Mouse (Mus musculus) liver, embryonic 16.5 days (tissue): ENCODE data around the gene Ift81. TPM values are rescaled to one million over a fixed set of nuclear protein-coding genes. Genes with fewer than 3 reads are reported as not detected.

Experiments used
- ATAC-seq: fragments of 200-750 bp; cut with Nextera tagmentation; 2 replicates; pipeline ENCODE4 v1.8.0; 2017; ENCODE audit warnings: low read depth, mild to moderate bottlenecking, moderate number of reproducible peaks, moderate library complexity
- H3K27ac ChIP-seq: fragments of 300-500 bp; sonication (generic); 2 replicates; pipeline ENCODE4 v1.5.1; 2014; ENCODE audit warnings: mild to moderate bottlenecking, low read length
- H3K27me3 ChIP-seq: fragments of 300-500 bp; sonication (generic); 2 replicates; pipeline ENCODE4 v1.6.1; 2014; ENCODE audit warnings: low read depth, low read length, mixed read lengths; ENCODE audit not compliant: control insufficient read depth, insufficient read depth
- H3K36me3 ChIP-seq: fragments of 300-500 bp; sonication (generic); 2 replicates; pipeline ENCODE4 v1.6.1; 2014; ENCODE audit warnings: mild to moderate bottlenecking; ENCODE audit not compliant: control insufficient read depth, insufficient read depth
- H3K4me1 ChIP-seq: fragments of 300-500 bp; sonication (generic); 2 replicates; pipeline ENCODE4 v1.6.1; 2014; ENCODE audit warnings: low read depth, low read length, mixed read lengths; ENCODE audit not compliant: control insufficient read depth
- H3K4me2 ChIP-seq: fragments of 300-500 bp; sonication (generic); 2 replicates; pipeline ENCODE4 v1.6.1; 2014; ENCODE audit warnings: low read depth, low read length, mixed read lengths
- H3K4me3 ChIP-seq: fragments of 300-500 bp; sonication (generic); 2 replicates; pipeline ENCODE4 v1.5.1; 2014; ENCODE audit warnings: low read depth, mild to moderate bottlenecking, low read length
- H3K9ac ChIP-seq: fragments of 300-500 bp; sonication (generic); 2 replicates; pipeline ENCODE4 v1.6.1; 2014; ENCODE audit warnings: low read depth, low read length
- H3K9me3 ChIP-seq: fragments of 300-500 bp; sonication (generic); replicated peaks from 2 replicates; pipeline ENCODE4 v1.6.1; 2016; ENCODE audit warnings: low read length; ENCODE audit not compliant: control insufficient read depth
- WGBS: fragments of 180-500 bp; shearing (Covaris S2); extraction: QIAGEN DNeasy Blood & Tissue Kit; methylation state at CpG from one replicate; pipeline ENCODE4 v1.1.7; 2014; ENCODE audit not compliant: insufficient replicate concordance; 5-methylcytosine and 5-hydroxymethylcytosine counted together
- polyA plus RNA-seq: library from polyadenylated mRNA; unstranded; fragments of >200 nt; fragmentation: Nextera tagmentation; extraction: Ambion mirVana; gene quantifications from 2 replicates; pipeline ENCODE4 v1.2.1, GENCODE M21; 2015

The Ift81 gene
- 1.9 and 2.2 TPM in 2 replicates for polyA plus RNA-seq

DNA sequence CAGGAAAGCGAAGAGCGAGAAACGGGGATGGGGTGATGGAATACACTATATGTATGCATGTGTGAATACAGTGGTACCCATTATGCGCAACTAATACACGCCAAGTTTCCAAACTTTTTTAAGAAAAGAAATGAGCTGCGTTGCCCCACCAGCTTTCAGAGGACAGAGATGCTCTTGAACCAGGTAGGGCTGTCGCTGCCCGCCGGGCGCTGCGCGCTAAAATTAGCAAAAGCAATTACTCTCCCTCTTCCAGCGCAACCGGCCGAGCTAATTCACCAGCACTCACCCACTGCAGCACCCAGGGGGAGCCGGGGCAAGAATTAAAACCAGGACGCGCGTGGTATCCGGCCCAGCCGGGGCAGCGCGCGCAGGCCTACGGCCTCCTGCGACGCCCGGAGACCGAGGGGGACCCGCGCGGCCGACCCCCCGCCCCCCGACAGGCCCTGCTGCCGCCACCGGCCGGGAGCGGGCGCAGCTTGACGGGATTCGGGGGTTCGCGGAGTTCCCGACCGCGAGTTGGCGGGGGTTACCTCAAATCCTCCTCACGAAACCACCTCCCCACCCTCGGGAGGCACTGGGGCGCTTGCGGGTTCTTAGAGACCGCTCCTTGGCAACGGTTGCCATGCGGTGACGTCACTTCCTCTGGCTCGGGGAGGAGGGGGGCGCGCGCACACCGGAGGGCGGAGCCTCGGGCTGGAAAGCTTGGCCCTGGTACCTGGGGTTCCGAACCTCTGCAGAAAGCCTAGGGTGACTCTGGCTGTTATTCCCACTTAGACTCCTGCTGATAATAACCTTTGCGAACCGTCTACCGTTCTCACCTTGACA, at the start of gene Ift81:
Ift81 (minus strand) TSS at position 611 of the 825 bp plus-strand sequence.
- Histone ChIP-seq H3K4me1 (peaks cover 10% of the 10 kb centered on the region), H3K4me2 (peak within 1 kb of the TSS; percentile 96), H3K9ac (peak within 1 kb of the TSS; percentile 64), H3K4me3 (peak within 1 kb of the TSS; percentile 72), H3K9me3 (no peaks in the 10 kb centered on the region), H3K27me3 (peaks cover 8% of the 10 kb centered on the region), H3K27ac (no peak within 1 kb of the TSS), H3K36me3 (no peaks in the 10 kb centered on the region)
- WGBS = 5% methylated on average over 52 of the region's 67 CpGs
- peak; percentile 89 for ATAC-seq

DNA sequence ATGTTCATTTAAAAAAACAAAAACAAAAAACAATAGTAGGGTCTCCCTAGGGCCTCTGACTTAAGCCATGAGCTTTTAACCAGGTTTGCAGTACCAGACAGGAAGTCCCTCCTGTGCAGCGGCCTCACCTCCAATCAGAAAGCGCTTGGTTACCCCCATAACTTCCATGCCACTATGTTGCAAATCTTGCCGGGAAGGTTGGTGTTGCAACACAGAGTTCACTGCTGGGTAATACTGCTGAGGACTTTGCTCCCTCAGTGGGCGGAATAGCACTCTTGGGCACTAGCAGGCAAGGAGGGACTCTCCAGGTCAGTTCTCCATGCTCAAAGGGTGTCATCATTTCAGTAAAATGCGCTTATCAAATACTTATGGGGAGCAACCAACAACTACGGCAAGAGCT, 48.2 kb upstream of the Ift81 start:
- Histone ChIP-seq H3K36me3 (no peaks in the 10 kb centered on the region), H3K4me2 (no peak overlapping the region), H3K27ac (no peak overlapping the region), H3K27me3 (no peaks in the 10 kb centered on the region), H3K4me1 (no peaks in the 10 kb centered on the region; the same call in 1 of the 2 replicates), H3K9ac (no peak overlapping the region), H3K4me3 (no peak overlapping the region), H3K9me3 (no peaks in the 10 kb centered on the region)
- ATAC-seq = peak; percentile 82
- 72% methylated on average over 6 of the region's 6 CpGs for WGBS

DNA sequence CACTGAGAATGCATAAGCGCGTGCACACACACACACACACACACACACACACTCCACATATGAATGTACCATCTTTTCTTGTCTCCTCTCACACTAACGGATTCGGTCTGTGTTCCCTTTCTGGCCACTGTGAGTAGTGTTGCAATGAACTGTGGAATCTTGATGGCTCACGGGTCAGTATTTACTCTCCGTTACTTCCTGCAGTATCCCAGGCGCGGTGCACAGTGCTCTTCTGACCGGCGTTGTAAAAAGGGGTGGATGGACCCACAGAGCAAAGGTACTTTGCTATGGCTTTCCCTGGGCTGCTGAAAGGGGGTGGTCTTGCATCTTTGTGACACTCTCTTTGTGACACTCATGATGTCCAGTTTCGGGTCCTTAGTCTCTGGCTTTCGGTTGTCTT, 42.5 kb upstream of the Ift81 start:
- peaks cover 17% of the 10 kb centered on the region for H3K4me1 ChIP-seq
- no peak overlapping the region for H3K9ac ChIP-seq
- H3K27ac ChIP-seq = no peak overlapping the region
- ATAC-seq = peak; percentile 51
- H3K4me3 ChIP-seq = no peak overlapping the region
- no peaks in the 10 kb centered on the region for H3K9me3 ChIP-seq
- no peaks in the 10 kb centered on the region for H3K36me3 ChIP-seq
- 69% methylated on average over 12 of the region's 12 CpGs for WGBS
- H3K4me2 ChIP-seq = no peak overlapping the region
- H3K27me3 ChIP-seq = no peaks in the 10 kb centered on the region

DNA sequence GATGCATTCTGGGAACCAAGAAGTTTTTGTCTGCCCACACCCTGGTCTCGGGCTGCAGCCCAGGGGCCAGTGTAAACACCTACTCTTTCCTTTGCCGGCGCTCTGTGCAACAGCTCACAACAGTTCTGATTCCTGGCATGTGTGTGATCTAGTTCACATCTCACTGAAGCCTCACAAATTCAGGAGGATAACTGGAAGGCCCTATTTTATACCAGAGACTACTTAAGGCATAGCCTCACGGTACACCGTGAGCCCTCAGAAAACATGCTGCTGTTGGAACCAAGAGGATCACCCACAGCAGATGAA, 39.9 kb upstream of the Ift81 start:
- ATAC-seq = no peak
- Histone ChIP-seq H3K9ac (no peak overlapping the region), H3K9me3 (no peaks in the 10 kb centered on the region), H3K27ac (no peak overlapping the region), H3K4me3 (no peak overlapping the region), H3K36me3 (no peaks in the 10 kb centered on the region), H3K27me3 (no peaks in the 10 kb centered on the region), H3K4me2 (no peak overlapping the region), H3K4me1 (peaks cover 17% of the 10 kb centered on the region)
- 61% methylated on average over 5 of the region's 5 CpGs for WGBS

DNA sequence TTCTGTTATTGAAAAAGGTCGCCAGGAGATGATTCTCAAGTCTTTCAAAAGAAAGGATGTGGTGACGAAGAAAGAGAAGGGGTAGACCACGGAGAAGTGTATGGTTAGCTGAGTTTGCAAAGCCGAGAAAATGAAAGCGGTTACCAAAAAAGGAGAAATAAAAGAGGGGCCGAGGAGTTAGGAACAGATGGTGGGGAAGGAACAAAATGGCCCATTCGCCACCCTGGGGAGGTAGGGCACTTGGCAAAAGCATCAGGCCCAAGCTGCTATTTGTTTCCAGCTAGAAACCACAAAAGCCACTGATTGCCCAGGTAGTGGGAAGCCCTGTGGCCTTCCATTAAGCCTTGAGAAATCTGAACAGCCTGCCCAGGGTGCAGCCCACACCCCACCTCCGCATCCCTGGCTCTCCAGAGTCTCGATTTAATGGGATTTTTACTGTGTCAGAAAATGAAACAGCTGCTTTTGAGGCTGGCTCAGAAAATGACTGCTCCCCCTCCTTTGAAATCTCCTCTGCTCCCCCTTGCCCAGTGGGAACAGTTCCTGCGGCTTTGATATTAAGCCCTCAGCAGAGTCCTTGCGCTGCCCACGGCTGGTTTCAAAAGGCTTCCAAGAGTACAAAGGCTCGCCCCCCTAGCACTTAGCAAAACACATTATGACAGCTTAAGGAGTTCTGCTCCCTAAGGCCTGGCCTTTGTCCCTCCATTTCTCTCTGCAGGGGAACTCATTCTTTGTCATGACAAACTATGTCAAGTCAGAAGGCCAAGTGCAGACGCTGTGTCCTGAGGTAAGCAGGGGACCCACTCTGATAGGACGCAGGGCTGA, 39.3 kb upstream of the Ift81 start:
- H3K4me3 ChIP-seq = no peak overlapping the region
- peaks cover 17% of the 10 kb centered on the region for H3K4me1 ChIP-seq

DNA sequence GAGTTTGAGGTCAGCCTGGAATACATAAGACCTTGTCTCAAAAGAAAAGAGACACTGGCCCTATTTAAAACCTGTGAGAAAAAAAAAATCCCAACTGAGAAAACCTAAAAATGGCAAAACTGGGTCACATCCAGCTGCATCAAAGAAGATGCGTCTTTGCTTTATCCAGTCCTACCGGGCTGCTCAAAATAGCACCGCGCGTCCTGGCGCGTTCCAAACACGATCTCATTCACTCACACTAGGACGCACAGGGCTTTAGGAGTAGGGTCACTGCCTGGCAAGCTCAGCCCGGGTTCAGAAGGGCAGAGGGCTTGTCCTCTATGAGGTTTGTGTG, 38.8 kb upstream of the Ift81 start:
- Histone ChIP-seq H3K27me3 (no peaks in the 10 kb centered on the region), H3K9me3 (no peaks in the 10 kb centered on the region), H3K9ac (no peak overlapping the region), H3K36me3 (no peaks in the 10 kb centered on the region), H3K27ac (no peak overlapping the region), H3K4me2 (0 out of 2 replicates have a peak overlapping the region, but pooled peaks have one; percentile 43), H3K4me3 (no peak overlapping the region), H3K4me1 (peaks cover 17% of the 10 kb centered on the region)
- ATAC-seq = no peak
- 51% methylated on average over 10 of the region's 10 CpGs for WGBS

More for the DNA sequence above, 39.3 kb upstream of the Ift81 start:
- Histone ChIP-seq H3K4me2 (no peak overlapping the region), H3K36me3 (no peaks in the 10 kb centered on the region), H3K27ac (no peak overlapping the region), H3K9me3 (no peaks in the 10 kb centered on the region), H3K9ac (no peak overlapping the region), H3K27me3 (no peaks in the 10 kb centered on the region)
- WGBS = 40% methylated on average over 15 of the region's 15 CpGs
- no peak for ATAC-seq

DNA sequence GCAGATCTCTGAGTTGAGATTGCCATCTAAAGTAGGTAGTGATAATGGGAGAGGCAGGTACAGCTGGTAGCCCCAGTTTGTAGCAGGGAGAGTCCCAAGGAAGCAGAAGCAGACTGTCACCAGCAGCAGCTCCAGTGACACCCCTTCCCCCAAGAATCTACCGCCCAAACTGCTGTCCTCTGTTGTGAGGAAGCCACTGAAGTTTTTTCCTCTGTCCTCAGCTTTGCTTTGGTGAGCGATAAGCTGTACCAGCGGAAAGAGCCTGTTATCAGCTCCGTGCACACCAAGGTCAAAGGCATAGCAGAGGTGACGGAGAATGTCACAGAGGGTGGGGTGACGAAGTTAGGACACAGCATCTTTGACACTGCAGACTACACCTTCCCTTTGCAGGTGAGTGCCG, 38.2 kb upstream of the Ift81 start:
- no peaks in the 10 kb centered on the region for H3K27me3 ChIP-seq
- no peaks in the 10 kb centered on the region for H3K9me3 ChIP-seq
- H3K36me3 ChIP-seq = no peaks in the 10 kb centered on the region
- H3K27ac ChIP-seq = peak overlapping the region; percentile 57; the same call in 1 of the 2 replicates
- peak overlapping the region; percentile 43 for H3K4me2 ChIP-seq
- H3K4me3 ChIP-seq = no peak overlapping the region
- H3K9ac ChIP-seq = peak overlapping the region; percentile 30; the same call in 1 of the 2 replicates
- H3K4me1 ChIP-seq = peaks cover 17% of the 10 kb centered on the region
- peak; percentile 91 for ATAC-seq
- 5% methylated on average over 7 of the region's 7 CpGs for WGBS

DNA sequence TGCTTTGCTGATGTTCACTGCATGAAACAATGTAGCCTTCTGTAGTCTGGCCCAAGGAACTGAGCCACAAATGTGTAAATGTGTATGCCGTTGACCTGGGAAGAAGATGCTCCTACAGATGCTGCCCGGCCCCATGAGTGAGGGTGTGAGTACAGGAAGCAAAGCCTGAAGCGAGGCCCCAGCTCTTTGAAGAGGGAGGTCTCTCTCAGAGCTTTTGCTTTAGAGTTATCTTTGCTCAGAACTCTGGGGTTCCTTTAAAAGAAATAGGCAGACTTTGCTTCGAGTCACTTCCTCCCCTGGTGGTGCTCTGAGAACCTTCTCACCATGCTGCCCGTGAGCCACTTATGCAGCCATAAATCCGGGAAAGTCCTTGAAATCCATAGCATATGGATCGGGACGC, 35.8 kb upstream of the Ift81 start:
- no peak overlapping the region for H3K4me3 ChIP-seq

DNA sequence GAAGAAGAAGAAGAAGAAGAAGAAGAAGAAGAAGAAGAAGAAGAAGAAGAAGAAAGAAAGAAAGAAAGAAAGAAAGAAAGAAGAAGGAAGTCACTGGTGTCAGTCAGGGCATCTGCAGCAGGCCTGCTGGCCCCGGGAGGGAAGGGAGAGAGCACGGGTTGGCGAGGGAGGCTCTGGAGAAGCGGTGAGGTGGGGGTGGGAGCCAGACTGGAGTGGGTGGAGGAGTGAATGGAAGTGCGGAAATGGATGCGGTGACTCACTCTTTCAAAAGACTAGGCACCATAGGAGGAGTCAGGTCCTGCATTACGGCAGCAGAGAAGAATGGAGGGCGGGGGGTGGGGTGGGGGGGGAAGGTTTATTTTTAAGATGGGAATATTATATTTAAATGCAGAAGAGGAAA, 34.9 kb upstream of the Ift81 start:
- H3K4me1 ChIP-seq = peaks cover 21% of the 10 kb centered on the region
- WGBS = 67% methylated on average over 8 of the region's 8 CpGs

More for the DNA sequence above, 35.8 kb upstream of the Ift81 start:
- no peak overlapping the region for H3K4me2 ChIP-seq
- no peaks in the 10 kb centered on the region for H3K36me3 ChIP-seq
- peaks cover 17% of the 10 kb centered on the region for H3K4me1 ChIP-seq
- no peak overlapping the region for H3K9ac ChIP-seq
- no peak for ATAC-seq
- H3K9me3 ChIP-seq = no peaks in the 10 kb centered on the region
- H3K27me3 ChIP-seq = no peaks in the 10 kb centered on the region
- H3K27ac ChIP-seq = no peak overlapping the region
- WGBS = 48% methylated on average over 8 of the region's 8 CpGs

More for the DNA sequence above, 34.9 kb upstream of the Ift81 start:
- H3K9ac ChIP-seq = no peak overlapping the region
- H3K27ac ChIP-seq = no peak overlapping the region
- H3K27me3 ChIP-seq = no peaks in the 10 kb centered on the region
- H3K36me3 ChIP-seq = no peaks in the 10 kb centered on the region
- H3K9me3 ChIP-seq = no peaks in the 10 kb centered on the region
- H3K4me2 ChIP-seq = no peak overlapping the region
- no peak overlapping the region for H3K4me3 ChIP-seq
- no peak for ATAC-seq
